Mouse (Mus musculus) C2C12 (cell line): ENCODE measurements at regions not wholly inside any gene's neighbourhood (a gene's known extent, or its start where the extent isn't known, plus 50 kb on each side); places are given as distances from the start of the nearest gene placed in this dataset.

Source experiments
- H3K27me3 ChIP-seq: one replicate; pipeline ENCODE4 v1.6.1; 2011; ENCODE audit not compliant: control insufficient read depth, insufficient read depth, insufficient read length
- H3K36me3 ChIP-seq: one replicate; pipeline ENCODE4 v1.6.1; 2011; ENCODE audit not compliant: control insufficient read depth, insufficient read depth
- H3K4me3 ChIP-seq: one replicate; pipeline ENCODE4 v1.5.1; 2011; ENCODE audit warnings: mild to moderate bottlenecking, control low read depth; ENCODE audit not compliant: poor library complexity, insufficient read depth, severe bottlenecking
- H3K79me2 ChIP-seq: one replicate; pipeline ENCODE4 v1.6.1; 2011; ENCODE audit not compliant: control insufficient read depth, insufficient read depth
- H3K79me3 ChIP-seq: one replicate; pipeline ENCODE4 v1.6.1; 2011; ENCODE audit warnings: low read depth, control low read depth
- H3ac ChIP-seq: one replicate; pipeline ENCODE3; 2011; ENCODE audit warnings: low read depth; ENCODE audit not compliant: control insufficient read depth, insufficient read length
- CEBPB ChIP-seq: IDR thresholded peaks from one replicate; pipeline ENCODE4 v1.6.1; 2011; ENCODE audit warnings: low read depth, mild to moderate bottlenecking, control low read depth, moderate library complexity
- CTCF ChIP-seq: IDR thresholded peaks from one replicate; pipeline ENCODE4 v1.5.1; 2011; ENCODE audit not compliant: control insufficient read depth, insufficient read depth, insufficient read length
- FOSL1 ChIP-seq: IDR thresholded peaks from one replicate; pipeline ENCODE4 v1.8.0; 2011; ENCODE audit warnings: mild to moderate bottlenecking, low read length; ENCODE audit not compliant: poor library complexity, insufficient read depth, severe bottlenecking
- MAX ChIP-seq: IDR thresholded peaks from one replicate; pipeline ENCODE4 v1.6.1; 2011; ENCODE audit warnings: mild to moderate bottlenecking, control low read depth
- MYOD1 ChIP-seq: IDR thresholded peaks from one replicate; pipeline ENCODE4 v1.6.1; 2011; ENCODE audit warnings: low read depth; ENCODE audit not compliant: control insufficient read depth, insufficient read length
- MYOG ChIP-seq: IDR thresholded peaks from one replicate; pipeline ENCODE4 v1.6.1; 2011; ENCODE audit not compliant: control insufficient read depth, insufficient read length; ENCODE audit errors: extremely low read depth
- USF1 ChIP-seq: IDR thresholded peaks from one replicate; pipeline ENCODE4 v1.6.1; 2011; ENCODE audit warnings: low read depth, mild to moderate bottlenecking, control low read depth, moderate library complexity

DNA sequence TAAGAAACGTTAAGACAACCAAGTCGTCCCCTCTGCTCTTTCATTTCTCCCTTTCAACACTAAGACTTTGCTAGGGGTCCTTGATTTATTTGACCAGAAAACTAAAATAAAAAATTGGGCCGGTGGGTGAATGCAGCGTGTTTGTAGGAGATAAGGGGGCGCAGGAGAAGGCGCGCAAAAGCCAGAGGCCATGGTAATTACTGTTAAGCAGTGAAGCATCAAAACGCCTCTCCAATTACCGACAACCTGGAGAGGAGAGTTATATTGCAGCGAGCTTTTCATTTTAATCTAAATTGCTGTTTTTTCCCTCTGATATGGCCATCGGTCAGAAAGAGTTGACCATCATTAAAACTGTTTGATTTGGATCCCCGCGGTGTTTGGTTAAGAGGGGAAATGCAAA lies 168.9 kb downstream of the Foxa2 start:
- TF ChIP-seq USF1: no peak
- TF ChIP-seq CTCF: no peak
- no peak for TF ChIP-seq MYOD1
- TF ChIP-seq CEBPB: no peak
- TF ChIP-seq MYOG: no peak
- TF ChIP-seq MAX: no peak
- no peak for TF ChIP-seq FOSL1
- Histone ChIP-seq H3K27me3 (no peaks in the 10 kb centered on the region), H3K4me3 (no peak overlapping the region), H3ac (no peak overlapping the region), H3K36me3 (no peaks in the 10 kb centered on the region), H3K79me3 (no peaks in the 10 kb centered on the region), H3K79me2 (no peaks in the 10 kb centered on the region)

DNA sequence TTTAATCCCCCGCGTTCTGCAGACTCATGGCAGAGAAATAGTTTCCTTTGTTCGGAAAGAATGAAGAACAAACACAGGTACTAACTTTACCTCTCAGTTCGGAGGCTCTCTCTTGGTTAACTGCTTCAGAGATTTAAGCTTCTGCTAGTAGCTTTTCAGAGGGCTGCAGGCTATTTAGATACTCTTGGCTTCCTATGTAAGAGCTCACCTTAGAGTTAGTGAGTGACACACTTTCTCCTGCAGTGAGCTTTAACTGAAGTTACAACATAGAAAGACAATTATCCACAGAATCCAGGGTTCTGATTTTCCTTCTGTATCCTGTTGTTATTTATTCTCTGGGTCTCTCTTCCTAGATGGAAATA lies 169.2 kb downstream of the Foxa2 start:
- Histone ChIP-seq H3K79me3 (no peaks in the 10 kb centered on the region), H3K36me3 (no peaks in the 10 kb centered on the region), H3ac (no peak overlapping the region), H3K4me3 (no peak overlapping the region), H3K79me2 (no peaks in the 10 kb centered on the region), H3K27me3 (no peaks in the 10 kb centered on the region)
- no peak for TF ChIP-seq USF1
- TF ChIP-seq CTCF: no peak
- no peak for TF ChIP-seq CEBPB
- TF ChIP-seq MAX: no peak
- TF ChIP-seq MYOG: no peak
- no peak for TF ChIP-seq MYOD1
- no peak for TF ChIP-seq FOSL1

DNA sequence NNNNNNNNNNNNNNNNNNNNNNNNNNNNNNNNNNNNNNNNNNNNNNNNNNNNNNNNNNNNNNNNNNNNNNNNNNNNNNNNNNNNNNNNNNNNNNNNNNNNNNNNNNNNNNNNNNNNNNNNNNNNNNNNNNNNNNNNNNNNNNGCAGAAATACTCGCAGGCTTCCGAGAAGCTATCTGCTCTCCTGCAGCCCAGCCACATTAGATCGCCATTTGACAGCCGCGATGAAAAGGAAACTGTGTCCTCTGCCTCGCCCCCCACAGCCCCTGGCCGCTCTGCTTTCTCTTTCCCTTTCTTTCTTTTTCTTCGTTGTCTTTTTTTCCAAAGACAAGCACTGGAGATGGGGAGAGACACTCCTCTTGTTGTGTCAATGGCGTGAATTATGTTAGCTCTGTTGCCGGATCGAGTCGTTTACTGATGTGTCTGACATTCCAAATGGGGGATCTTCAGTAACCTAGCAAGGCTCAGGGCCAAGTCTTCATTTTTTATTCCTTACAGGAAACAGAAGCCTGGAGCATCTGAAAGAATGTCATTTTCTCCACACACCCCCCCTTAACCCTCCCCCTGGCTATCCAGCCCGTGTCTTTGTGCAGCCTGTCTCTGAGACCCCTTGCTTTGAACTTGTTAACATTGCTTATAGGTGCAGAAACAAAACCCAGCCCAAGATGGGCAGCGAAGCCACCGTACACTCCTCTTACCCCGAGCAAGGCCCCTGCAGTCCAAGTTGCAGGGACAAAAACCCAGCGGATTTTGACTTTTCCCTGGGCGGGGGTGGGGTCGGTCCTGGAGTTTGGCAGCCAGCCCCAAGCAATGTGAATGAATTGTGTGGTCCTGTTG lies 169.8 kb downstream of the Foxa2 start:
- Histone ChIP-seq H3ac (no peak overlapping the region), H3K79me2 (no peaks in the 10 kb centered on the region), H3K36me3 (no peaks in the 10 kb centered on the region), H3K4me3 (no peak overlapping the region), H3K79me3 (no peaks in the 10 kb centered on the region), H3K27me3 (no peaks in the 10 kb centered on the region)
- TF ChIP-seq USF1: no peak
- no peak for TF ChIP-seq MYOD1
- no peak for TF ChIP-seq MAX
- no peak for TF ChIP-seq MYOG
- TF ChIP-seq CEBPB: no peak
- no peak for TF ChIP-seq CTCF
- no peak for TF ChIP-seq FOSL1

DNA sequence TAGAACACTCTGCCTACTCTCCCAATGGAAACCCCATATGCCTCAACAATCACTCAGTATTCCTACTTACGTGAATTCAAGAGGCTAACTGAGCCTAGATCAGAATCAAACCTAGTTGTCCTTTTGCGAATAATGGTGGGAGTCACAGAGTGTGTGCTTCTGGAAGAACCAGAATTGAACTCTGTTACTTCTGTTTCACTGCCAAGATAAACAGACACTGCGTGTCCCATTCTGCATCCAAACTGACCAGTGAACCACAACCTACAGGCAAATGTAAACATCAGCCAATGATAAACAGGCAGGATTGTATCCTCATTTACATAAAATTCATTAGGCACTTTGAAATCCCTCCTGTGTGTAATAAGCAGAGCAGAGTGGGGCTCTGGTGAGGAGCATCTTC lies 173.8 kb downstream of the Foxa2 start:
- Histone ChIP-seq H3K27me3 (no peaks in the 10 kb centered on the region), H3K79me3 (no peaks in the 10 kb centered on the region), H3K4me3 (no peak overlapping the region), H3ac (no peak overlapping the region), H3K79me2 (no peaks in the 10 kb centered on the region), H3K36me3 (no peaks in the 10 kb centered on the region)
- TF ChIP-seq CEBPB (no peak), MYOG (no peak), USF1 (no peak), CTCF (no peak), MYOD1 (no peak), MAX (no peak), FOSL1 (no peak)

- Histone ChIP-seq H3K79me2 (no peaks in the 10 kb centered on the region), H3K27me3 (no peaks in the 10 kb centered on the region), H3K36me3 (no peaks in the 10 kb centered on the region), H3K79me3 (no peaks in the 10 kb centered on the region), H3ac (no peak overlapping the region), H3K4me3 (no peak overlapping the region)
- TF ChIP-seq MYOG: no peak
- no peak for TF ChIP-seq MYOD1
- TF ChIP-seq MAX: no peak
- TF ChIP-seq FOSL1: peak; percentile 14
- TF ChIP-seq USF1: no peak
- TF ChIP-seq CTCF: no peak
- TF ChIP-seq CEBPB: peak; percentile 61
Observed at GRCm38 (mm10) chr2:147851186-147851802, 195.5 kb downstream of the Foxa2 start.
